Mouse (Mus musculus): ENCODE data around the gene Wasf2.
A peak's percentile ranks its signal among the peaks of the same experiment; 100 is the strongest.

Gene Wasf2

GRCm38 (mm10) chr4:133178305-133178704, 48.0 kb downstream of the Wasf2 start:
- DNase-seq, result no peak

GRCm38 (mm10) chr4:133179258-133179657, 49.0 kb downstream of the Wasf2 start:
- no peak for DNase-seq

GRCm38 (mm10) chr4:133182439-133183033, 52.2 kb downstream of the Wasf2 start:
- DNase-seq, result no peak

GRCm38 (mm10) chr4:133184031-133184897, 54.0 kb downstream of the Wasf2 start:
- DNase-seq, result no peak

GRCm38 (mm10) chr4:133184898-133185665, 54.8 kb downstream of the Wasf2 start:
- peak in 1 of 2 experiments; percentile 44 for DNase-seq

- DNase-seq, result no peak
Measured at GRCm38 (mm10) chr4:133185893-133186292, 55.6 kb downstream of the Wasf2 start.

- no peak for DNase-seq
Measured at GRCm38 (mm10) chr4:133186856-133187255, 56.6 kb downstream of the Wasf2 start.

GRCm38 (mm10) chr4:133189396-133189795, 59.1 kb downstream of the Wasf2 start:
- no peak for DNase-seq

GRCm38 (mm10) chr4:133194482-133194881, 64.2 kb downstream of the Wasf2 start:
- peak in 1 of 2 experiments; percentile 25 for DNase-seq

- no peak for DNase-seq
Measured at GRCm38 (mm10) chr4:133195014-133195413, 64.7 kb downstream of the Wasf2 start.

GRCm38 (mm10) chr4:133196136-133196535, 65.8 kb downstream of the Wasf2 start:
- DNase-seq, result peak in 1 of 2 experiments; percentile 58

- DNase-seq, result peak; percentile 66 to 86
Measured at GRCm38 (mm10) chr4:133196852-133197251, 66.5 kb downstream of the Wasf2 start.

- DNase-seq, result no peak
Measured at GRCm38 (mm10) chr4:133197355-133197754, 67.0 kb downstream of the Wasf2 start.

- DNase-seq, result peak in 1 of 2 experiments; percentile 27
Measured at GRCm38 (mm10) chr4:133197801-133198286, 67.5 kb downstream of the Wasf2 start.

GRCm38 (mm10) chr4:133198337-133199180, 68.3 kb downstream of the Wasf2 start:
- peak in 1 of 2 experiments; percentile 24 for DNase-seq

- no peak for DNase-seq
Measured at GRCm38 (mm10) chr4:133199743-133200142, 69.4 kb downstream of the Wasf2 start.

GRCm38 (mm10) chr4:133200343-133200742, 70.0 kb downstream of the Wasf2 start:
- peak in 1 of 2 experiments; percentile 52 for DNase-seq

GRCm38 (mm10) chr4:133201006-133201771, 70.9 kb downstream of the Wasf2 start:
- peak; percentile 73 for DNase-seq

- no peak for DNase-seq
Measured at GRCm38 (mm10) chr4:133202254-133202653, 71.9 kb downstream of the Wasf2 start.

- DNase-seq, result no peak
Measured at GRCm38 (mm10) chr4:133203591-133203990, 73.3 kb downstream of the Wasf2 start.

- no peak for DNase-seq
Measured at GRCm38 (mm10) chr4:133204379-133204778, 74.1 kb downstream of the Wasf2 start.

Data from thymus, postnatal 36 days (tissue).